Mouse (Mus musculus) erythroblast, embryonic 14.5 days (primary cell): ENCODE data around the gene Lst1.

Experiments
- GATA1 ChIP-seq: IDR thresholded peaks from 2 replicates; pipeline ENCODE4 v1.6.1; 2012; ENCODE audit warnings: low read length, inconsistent platforms, mixed read lengths
- TAL1 ChIP-seq: IDR thresholded peaks from 3 replicates; pipeline ENCODE4 v1.6.1; 2012; ENCODE audit warnings: low read length, inconsistent platforms, mixed read lengths

- TF ChIP-seq GATA1, result no peak
- no peak for TF ChIP-seq TAL1
Measured at GRCm38 (mm10) chr17:35185639-35186611, 2.3 kb downstream of the Lst1 start.
